Mouse (Mus musculus) forebrain, embryonic 11.5 days (tissue): Measurements from ENCODE around the gene Vamp8. TPM values are rescaled to one million over a fixed set of nuclear protein-coding genes. Genes with fewer than 3 reads are reported as not detected.

Experiments
- ATAC-seq: fragments of 200-750 bp; cut with Nextera tagmentation; replicated peaks from 2 replicates; pipeline ENCODE4 v1.8.0; 2017; ENCODE audit warnings: moderate TSS enrichment; ENCODE audit not compliant: low FRiP score
- DNase-seq: peaks from one replicate; pipeline ENCODE4 v3.0.0-alpha.2; 2017; ENCODE audit warnings: low spot score
- H3K27ac ChIP-seq: fragments of 300-500 bp; sonication (generic); 2 replicates; pipeline ENCODE4 v1.5.1; 2014; ENCODE audit warnings: low read depth, low read length
- H3K27me3 ChIP-seq: fragments of 300-500 bp; sonication (generic); 2 replicates; pipeline ENCODE4 v1.6.1; 2014; ENCODE audit warnings: mild to moderate bottlenecking, low read length, mixed read lengths; ENCODE audit not compliant: control insufficient read depth, insufficient read depth
- H3K36me3 ChIP-seq: fragments of 300-500 bp; sonication (generic); 2 replicates; pipeline ENCODE4 v1.6.1; 2014; ENCODE audit warnings: mild to moderate bottlenecking, low read length, moderate library complexity, mixed read lengths; ENCODE audit not compliant: control insufficient read depth, insufficient read depth
- H3K4me1 ChIP-seq: fragments of 300-500 bp; sonication (generic); replicated peaks from 2 replicates; pipeline ENCODE4 v1.6.1; 2014; ENCODE audit warnings: low read length, mixed read lengths; ENCODE audit not compliant: control insufficient read depth, insufficient read depth
- H3K4me2 ChIP-seq: fragments of 300-500 bp; sonication (generic); 2 replicates; pipeline ENCODE4 v1.6.1; 2014; ENCODE audit warnings: low read depth, mild to moderate bottlenecking, low read length, moderate library complexity, mixed read lengths; ENCODE audit not compliant: severe bottlenecking
- H3K4me3 ChIP-seq: fragments of 300-500 bp; sonication (generic); 2 replicates; pipeline ENCODE4 v1.5.1; 2014; ENCODE audit warnings: low read depth, low read length
- H3K9ac ChIP-seq: fragments of 300-500 bp; sonication (generic); 2 replicates; pipeline ENCODE4 v1.6.1; 2014; ENCODE audit warnings: low read length
- H3K9me3 ChIP-seq: fragments of 300-500 bp; sonication (generic); 2 replicates; pipeline ENCODE4 v1.6.1; 2016; ENCODE audit warnings: low read length, mixed read lengths; ENCODE audit not compliant: control insufficient read depth
- WGBS: fragments of 180-500 bp; shearing (Covaris S2); extraction: QIAGEN DNeasy Blood & Tissue Kit; methylation state at CpG from one replicate; pipeline ENCODE4 v1.1.7; 2014; 5-methylcytosine and 5-hydroxymethylcytosine counted together
- polyA plus RNA-seq: library from polyadenylated mRNA; unstranded; fragments of >200 nt; fragmentation: Nextera tagmentation; extraction: Ambion mirVana; gene quantifications from 2 replicates; pipeline ENCODE4 v1.2.1, GENCODE M21; 2014

Gene Vamp8
- polyA plus RNA-seq, 1 experiment from 2014 or later: 34.1 TPM

- Histone ChIP-seq H3K4me1 (peaks cover 4% of the 10 kb centered on the region; the same call in 1 of the 2 replicates), H3K4me2 (no peak overlapping the region), H3K27ac (no peak overlapping the region), H3K4me3 (no peak overlapping the region), H3K9me3 (no peaks in the 10 kb centered on the region), H3K9ac (no peak overlapping the region), H3K27me3 (no peaks in the 10 kb centered on the region), H3K36me3 (no peaks in the 10 kb centered on the region)
- 85% methylated on average over 7 of the region's 7 CpGs for WGBS
- ATAC-seq: no peak
- DNase-seq: no peak
Measured at GRCm38 (mm10) chr6:72410518-72410917, 20.0 kb upstream of the Vamp8 start.

- ATAC-seq (no peak), DNase-seq (no peak)
- Histone ChIP-seq H3K4me1 (peaks cover 1% of the 10 kb centered on the region; the same call in 1 of the 2 replicates), H3K4me3 (no peak overlapping the region), H3K4me2 (no peak overlapping the region), H3K9me3 (no peaks in the 10 kb centered on the region), H3K27me3 (no peaks in the 10 kb centered on the region), H3K27ac (no peak overlapping the region), H3K36me3 (no peaks in the 10 kb centered on the region), H3K9ac (no peak overlapping the region)
- 35% methylated on average over 1 of the region's 1 CpGs for WGBS
Measured at GRCm38 (mm10) chr6:72410003-72410402, 19.5 kb upstream of the Vamp8 start.

GRCm38 (mm10) chr6:72409567-72409966 lies 19.1 kb upstream of the Vamp8 start:
- no peak overlapping the region for H3K9ac ChIP-seq
- DNase-seq (peak; percentile 81), ATAC-seq (no peak)
- H3K4me1 ChIP-seq: no peaks in the 10 kb centered on the region
- H3K27me3 ChIP-seq: no peaks in the 10 kb centered on the region
- no peaks in the 10 kb centered on the region for H3K9me3 ChIP-seq
- 15% methylated on average over 3 of the region's 3 CpGs for WGBS
- no peak overlapping the region for H3K4me3 ChIP-seq
- H3K4me2 ChIP-seq: no peak overlapping the region
- H3K27ac ChIP-seq: no peak overlapping the region
- no peaks in the 10 kb centered on the region for H3K36me3 ChIP-seq

DNA sequence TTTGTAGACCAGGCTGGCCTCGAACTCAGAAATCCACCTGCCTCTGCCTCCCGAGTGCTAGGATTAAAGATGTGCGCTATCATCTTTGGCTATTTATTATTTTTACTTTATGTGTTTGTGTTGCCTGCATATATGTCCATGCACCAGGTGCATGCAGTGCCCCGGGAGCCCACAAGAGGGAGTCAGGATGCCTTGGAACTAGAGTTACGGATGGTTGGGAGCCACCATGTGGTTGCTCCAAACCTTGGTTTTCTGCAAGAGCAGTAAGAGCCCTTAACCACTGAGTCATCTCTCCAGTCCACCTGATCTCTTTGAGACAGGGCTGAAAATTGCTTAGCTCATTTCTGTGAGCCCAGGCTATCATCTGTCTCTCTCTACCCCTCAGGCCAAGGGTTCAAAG lies 16.6 kb upstream of the Vamp8 start:
- ATAC-seq (peak; percentile 72), DNase-seq (peak; percentile 93)

DNA sequence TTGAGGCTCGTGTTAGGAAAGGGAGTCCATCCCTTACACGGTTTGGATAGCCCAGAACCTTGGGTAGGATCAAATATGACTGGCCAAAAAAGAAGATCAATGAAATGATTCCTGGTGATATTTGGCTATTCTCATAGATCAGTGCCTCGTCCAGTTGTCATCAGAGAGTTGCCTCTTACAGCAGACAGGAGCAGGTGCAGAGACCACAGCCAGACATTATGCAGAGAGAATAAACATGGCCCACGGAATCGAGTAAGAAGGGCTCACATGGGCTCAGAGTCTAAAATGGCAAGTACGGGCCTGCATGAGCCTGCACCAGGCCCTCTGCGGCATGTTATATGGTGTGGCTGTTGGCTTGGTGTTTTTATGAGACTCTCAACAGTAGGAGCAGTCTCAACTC lies 14.9 kb upstream of the Vamp8 start:
- DNase-seq (no peak), ATAC-seq (no peak)
- H3K4me2 ChIP-seq: no peak overlapping the region
- no peak overlapping the region for H3K9ac ChIP-seq
- H3K9me3 ChIP-seq: no peaks in the 10 kb centered on the region
- H3K36me3 ChIP-seq: no peaks in the 10 kb centered on the region
- no peaks in the 10 kb centered on the region for H3K4me1 ChIP-seq
- H3K4me3 ChIP-seq: no peak overlapping the region
- 83% methylated on average over 7 of the region's 7 CpGs for WGBS
- no peaks in the 10 kb centered on the region for H3K27me3 ChIP-seq
- H3K27ac ChIP-seq: no peak overlapping the region

More for the DNA sequence above, 16.6 kb upstream of the Vamp8 start:
- Histone ChIP-seq H3K27ac (no peak overlapping the region), H3K4me1 (no peaks in the 10 kb centered on the region), H3K27me3 (no peaks in the 10 kb centered on the region), H3K9ac (no peak overlapping the region), H3K4me2 (no peak overlapping the region), H3K36me3 (no peaks in the 10 kb centered on the region), H3K9me3 (no peaks in the 10 kb centered on the region), H3K4me3 (no peak overlapping the region)
- WGBS: 3% methylated on average over 5 of the region's 5 CpGs

GRCm38 (mm10) chr6:72401875-72402274 lies 11.4 kb upstream of the Vamp8 start:
- Histone ChIP-seq H3K4me2 (no peak overlapping the region), H3K9ac (no peak overlapping the region), H3K27ac (no peak overlapping the region), H3K36me3 (no peaks in the 10 kb centered on the region), H3K9me3 (no peaks in the 10 kb centered on the region), H3K27me3 (no peaks in the 10 kb centered on the region), H3K4me3 (no peak overlapping the region), H3K4me1 (no peaks in the 10 kb centered on the region)
- DNase-seq: peak; percentile 79
- 30% methylated on average over 7 of the region's 7 CpGs for WGBS
- no peak for ATAC-seq

DNA sequence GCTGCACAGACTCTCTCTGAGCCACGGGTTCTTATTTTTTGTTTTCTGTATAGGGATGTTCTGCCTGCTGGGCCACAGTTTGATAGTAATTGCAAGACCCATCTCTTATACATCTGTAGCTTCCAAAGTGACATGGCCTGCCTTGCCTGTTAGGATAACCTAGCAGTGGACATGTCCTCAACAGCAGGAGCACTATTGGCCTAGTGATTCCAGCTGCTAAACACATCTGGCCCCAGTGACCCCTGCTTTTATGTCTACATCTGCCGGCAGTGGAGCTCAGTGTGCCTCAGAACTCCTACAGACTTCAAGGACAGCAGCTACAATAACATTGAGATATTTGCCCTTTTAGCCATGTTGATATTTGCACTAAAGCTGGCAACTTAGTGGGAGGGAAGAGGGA lies 9.5 kb upstream of the Vamp8 start:
- Histone ChIP-seq H3K36me3 (no peaks in the 10 kb centered on the region), H3K9me3 (no peaks in the 10 kb centered on the region), H3K4me2 (no peak overlapping the region), H3K27ac (no peak overlapping the region), H3K4me1 (no peaks in the 10 kb centered on the region), H3K9ac (no peak overlapping the region), H3K4me3 (no peak overlapping the region), H3K27me3 (no peaks in the 10 kb centered on the region)
- 68% methylated on average over 2 of the region's 2 CpGs for WGBS
- no peak for DNase-seq
- no peak for ATAC-seq

GRCm38 (mm10) chr6:72396837-72397251 lies 6.3 kb upstream of the Vamp8 start:
- Histone ChIP-seq H3K4me3 (no peak overlapping the region), H3K9ac (no peak overlapping the region), H3K27ac (no peak overlapping the region), H3K4me2 (no peak overlapping the region), H3K36me3 (no peaks in the 10 kb centered on the region), H3K27me3 (no peaks in the 10 kb centered on the region), H3K4me1 (no peaks in the 10 kb centered on the region), H3K9me3 (no peaks in the 10 kb centered on the region)
- WGBS: 83% methylated on average over 10 of the region's 10 CpGs
- DNase-seq (no peak), ATAC-seq (no peak)

DNA sequence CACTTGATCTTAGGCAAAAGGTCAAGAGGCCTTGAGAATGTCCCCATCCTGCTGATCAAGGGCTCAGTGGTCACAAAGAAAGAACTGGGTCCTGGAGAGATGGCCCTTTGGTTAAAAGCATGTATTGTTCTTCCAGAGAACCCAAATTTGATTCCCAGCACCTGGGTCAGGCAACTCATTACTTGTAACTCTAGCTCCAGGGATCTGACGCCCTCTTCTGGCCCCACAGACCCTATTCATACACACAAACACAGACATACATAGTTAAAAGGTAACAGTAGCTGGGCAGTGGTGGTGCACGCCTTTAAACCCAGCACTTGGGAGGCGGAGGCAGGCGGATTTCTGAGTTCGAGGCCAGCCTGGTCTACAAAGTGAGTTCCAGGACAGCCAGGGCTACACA lies 1.8 kb upstream of the Vamp8 start:
- Histone ChIP-seq H3K4me1 (peaks cover 6% of the 10 kb centered on the region), H3K27me3 (no peaks in the 10 kb centered on the region), H3K4me2 (no peak overlapping the region), H3K36me3 (no peaks in the 10 kb centered on the region), H3K27ac (no peak overlapping the region), H3K4me3 (no peak overlapping the region), H3K9me3 (no peaks in the 10 kb centered on the region), H3K9ac (no peak overlapping the region)
- no peak for DNase-seq
- 87% methylated on average over 5 of the region's 5 CpGs for WGBS
- no peak for ATAC-seq
